Mouse (Mus musculus): ENCODE measurements at regions not wholly inside any gene's neighbourhood (a gene's known extent, or its start where the extent isn't known, plus 50 kb on each side); places are given as distances from the start of the nearest gene placed in this dataset.

DNA sequence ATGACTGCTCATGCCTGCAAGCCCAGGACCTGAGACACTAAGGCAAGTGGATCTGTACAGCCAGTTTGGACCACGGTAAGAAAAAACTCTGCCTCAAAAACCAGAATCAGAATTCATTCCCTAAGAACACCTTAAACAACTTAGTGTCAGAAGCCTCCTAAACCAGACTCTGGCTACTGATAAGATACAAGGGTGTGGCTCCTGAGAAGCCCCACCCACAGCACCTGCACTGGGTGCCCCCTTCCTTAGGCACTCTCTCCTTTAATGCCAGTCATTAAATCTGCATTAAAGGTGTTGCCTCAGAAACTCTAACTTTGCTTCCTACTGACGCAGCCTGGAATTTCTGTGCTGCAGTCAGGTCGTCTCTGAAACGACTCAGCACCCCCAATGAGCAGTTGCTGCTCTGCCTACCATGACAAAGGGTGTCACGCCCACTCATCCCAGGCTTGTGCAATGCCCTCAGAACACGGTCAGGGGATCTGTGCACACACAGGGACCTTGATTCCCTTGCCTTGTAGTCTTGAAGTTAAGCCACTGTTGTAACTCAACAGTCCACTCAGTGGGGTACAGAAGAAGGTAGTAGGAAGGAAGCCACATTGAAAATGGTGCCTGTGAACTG is 62.8 kb upstream of the H2afz start:
- H3K9me3 ChIP-seq (replicated peaks; ENCODE audit: low read length), result no peaks in the 10 kb centered on the region
- no peaks in the 10 kb centered on the region for H3K27me3 ChIP-seq (replicated peaks)
- no peak overlapping the region for H3K27ac ChIP-seq (ENCODE audit: insufficient read depth, low read depth)
- no peak overlapping the region for H3K4me3 ChIP-seq (replicated peaks in 1 of 3; ENCODE audit: low read depth in 2 of 3, low read length in 2 of 3, poor library complexity in 1 of 3)
- DNase-seq (ENCODE audit: extremely low read depth), result no peak
- dilution Hi-C loops (cut with MboI; ENCODE audit: extremely low pct_ligation_motif_present, extremely low pct_unique_long_range_greater_than_20kb, low sequenced_read_pairs), result no loop called here
- no peak overlapping the region for H3K9ac ChIP-seq (ENCODE audit: insufficient read depth, low read depth)
- no peaks in the 10 kb centered on the region for H3K36me3 ChIP-seq (replicated peaks in 1 of 2; ENCODE audit: control insufficient read depth in 1 of 2, insufficient read depth in 1 of 2, low read length in 1 of 2)
- in situ Hi-C loops (cut with MboI; ENCODE audit: low pct_ligation_motif_present, low pct_unique_long_range_greater_than_20kb, low sequenced_read_pairs), result no loop called here
- peaks cover 9 to 16% of the 10 kb centered on the region in 2 experiments for H3K4me1 ChIP-seq (ENCODE audit: control insufficient read depth in 1 of 2, insufficient read depth in 2 of 2)
- H3K4me2 ChIP-seq (ENCODE audit: insufficient read depth, low read depth, poor library complexity, severe bottlenecking), result no peak overlapping the region
- TF ChIP-seq CTCF (conservative IDR thresholded peaks at IDR 0.05 in 1 of 2, IDR thresholded peaks at IDR 0.05 in 1 of 2; ENCODE audit: low read depth in 2 of 2, low read length in 2 of 2), result no peak
- TF ChIP-seq ETS1 (conservative IDR thresholded peaks at IDR 0.05; ENCODE audit: low read depth, low read length), result no peak
- TF ChIP-seq MAFK (IDR thresholded peaks at IDR 0.05; ENCODE audit: insufficient replicate concordance, low read length), result no peak
- TF ChIP-seq RCOR1 (conservative IDR thresholded peaks at IDR 0.05; ENCODE audit: low read depth, low read length), result no peak
- no peak for TF ChIP-seq POLR2AphosphoS2 (IDR thresholded peaks at IDR 0.05; ENCODE audit: low read depth, low read length)
- no peak for TF ChIP-seq TCF12 (IDR thresholded peaks at IDR 0.05; ENCODE audit: low read depth, low read length)
- no peak for TF ChIP-seq CHD2 (IDR thresholded peaks at IDR 0.05; ENCODE audit: low read length)
- TF ChIP-seq ZNF384 (IDR thresholded peaks at IDR 0.05; ENCODE audit: low read depth, low read length), result no peak
- no peaks in the 10 kb centered on the region for H3K79me2 ChIP-seq (replicated peaks; ENCODE audit: control insufficient read depth, extremely low read depth, insufficient read depth, poor library complexity, severe bottlenecking)

DNA sequence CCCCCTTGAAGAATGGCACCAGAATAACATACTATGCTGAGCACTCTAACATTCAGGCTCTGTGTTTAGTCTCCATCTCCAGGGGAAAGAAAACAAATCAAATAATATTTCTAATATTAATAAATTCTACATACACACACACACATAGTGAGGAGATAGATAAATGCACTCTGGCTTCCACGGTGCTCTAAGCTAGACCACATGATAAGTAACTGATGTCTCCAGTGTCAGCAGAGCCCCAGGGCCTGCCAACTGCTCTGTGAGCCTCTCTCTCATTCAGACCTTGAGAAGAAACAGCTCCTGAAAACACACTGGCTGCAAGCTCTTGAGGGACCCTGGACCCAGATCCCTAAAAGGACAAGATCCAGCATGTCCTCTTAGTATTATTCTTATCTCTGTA is 56.9 kb upstream of the H2afz start:
- H3K27me3 ChIP-seq (replicated peaks), result no peaks in the 10 kb centered on the region
- peaks cover 4% of the 10 kb centered on the region for H3K9me3 ChIP-seq (replicated peaks; ENCODE audit: low read length)
- H3K27ac ChIP-seq (ENCODE audit: insufficient read depth, low read depth), result no peak overlapping the region
- in situ Hi-C loops (cut with MboI; ENCODE audit: low pct_ligation_motif_present, low pct_unique_long_range_greater_than_20kb, low sequenced_read_pairs), result no loop called here
- H3K4me2 ChIP-seq (ENCODE audit: insufficient read depth, low read depth, poor library complexity, severe bottlenecking), result no peak overlapping the region
- H3K9ac ChIP-seq (ENCODE audit: insufficient read depth, low read depth), result no peak overlapping the region
- no peak for TF ChIP-seq ELF1 (IDR thresholded peaks at IDR 0.05; ENCODE audit: low read depth, low read length)
- no peak for TF ChIP-seq HCFC1 (IDR thresholded peaks at IDR 0.05; ENCODE audit: low read depth, low read length)
- TF ChIP-seq MXI1 (IDR thresholded peaks at IDR 0.05; ENCODE audit: low read depth, low read length), result no peak
- TF ChIP-seq USF2 (conservative IDR thresholded peaks at IDR 0.05; ENCODE audit: low read depth, low read length), result no peak
- TF ChIP-seq EP300 (IDR thresholded peaks at IDR 0.05; ENCODE audit: low read length), result no peak
- TF ChIP-seq USF1 (IDR thresholded peaks at IDR 0.05; ENCODE audit: low read depth, low read length), result no peak
- TF ChIP-seq POLR2AphosphoS2 (IDR thresholded peaks at IDR 0.05; ENCODE audit: low read depth, low read length), result no peak
- TF ChIP-seq ZC3H11A (IDR thresholded peaks at IDR 0.05; ENCODE audit: low read depth, low read length), result no peak
- no peak for TF ChIP-seq SMC3 (IDR thresholded peaks at IDR 0.05; ENCODE audit: low read depth, low read length)
- TF ChIP-seq UBTF (IDR thresholded peaks at IDR 0.05; ENCODE audit: low read depth, low read length), result no peak
- TF ChIP-seq ZNF384 (IDR thresholded peaks at IDR 0.05; ENCODE audit: low read depth, low read length), result no peak
- TF ChIP-seq MYC (IDR thresholded peaks at IDR 0.05; ENCODE audit: low read depth, low read length), result no peak
- H3K36me3 ChIP-seq (replicated peaks in 1 of 2; ENCODE audit: control insufficient read depth in 1 of 2, insufficient read depth in 1 of 2, low read length in 1 of 2), result no peaks in the 10 kb centered on the region
- peaks cover 2 to 7% of the 10 kb centered on the region in 2 experiments; a peak in 2 of 4 replicates for H3K4me1 ChIP-seq (ENCODE audit: control insufficient read depth in 1 of 2, insufficient read depth in 2 of 2)
- no peak for DNase-seq (ENCODE audit: extremely low read depth)
- dilution Hi-C loops (cut with MboI; ENCODE audit: extremely low pct_ligation_motif_present, extremely low pct_unique_long_range_greater_than_20kb, low sequenced_read_pairs), result no loop called here
- no peak overlapping the region for H3K4me3 ChIP-seq (replicated peaks in 1 of 3; ENCODE audit: low read depth in 2 of 3, low read length in 2 of 3, poor library complexity in 1 of 3)
- H3K79me2 ChIP-seq (replicated peaks; ENCODE audit: control insufficient read depth, extremely low read depth, insufficient read depth, poor library complexity, severe bottlenecking), result no peaks in the 10 kb centered on the region
